Mouse (Mus musculus) mesoderm, embryonic 11.5 days (tissue): ENCODE results near the gene Prmt7.
"Not testable (repeated sequence)": the region's sequence is repeated elsewhere in the genome, so short reads cannot be mapped to it uniquely, and the experiment has no call there.

Experiments
- DNase-seq: peaks from one replicate; pipeline ENCODE4 v3.0.0-alpha.2; 2012; ENCODE audit warnings: low read depth, low spot score

Prmt7 gene

DNA sequence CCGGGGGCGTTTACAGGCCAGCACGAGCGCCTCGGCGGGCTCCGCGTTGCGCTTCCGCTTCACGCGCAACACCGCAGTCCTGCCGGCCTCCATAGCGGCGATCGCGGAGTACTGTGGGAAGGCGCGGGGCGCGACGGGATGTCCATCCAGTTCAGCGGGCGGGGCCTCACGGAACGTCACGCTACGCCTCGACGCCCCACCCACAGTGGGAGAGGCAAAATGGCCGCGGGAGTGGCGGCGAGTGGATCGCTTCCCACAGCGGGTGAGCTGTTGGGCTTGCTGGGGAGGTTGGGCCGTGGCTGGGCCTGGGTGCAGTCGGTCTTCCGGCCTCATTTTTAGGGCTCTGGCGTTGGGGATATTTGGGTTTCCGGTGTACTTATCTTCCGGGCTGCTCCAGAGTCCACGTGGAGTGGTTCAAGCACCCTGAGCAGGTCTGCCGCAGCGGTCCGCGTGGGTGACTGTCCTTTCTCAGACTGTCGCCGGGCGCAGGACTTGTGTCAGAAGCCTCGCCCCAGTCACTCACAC lies at the start of gene Prmt7, which contains the start of gene Slc7a6os:
Gene Prmt7 (plus strand): TSS at position 116 of the 525 bp plus-strand sequence.
Gene Slc7a6os (minus strand): TSS at position 115 of the 525 bp plus-strand sequence.
- DNase-seq, result peak; percentile 95

DNA sequence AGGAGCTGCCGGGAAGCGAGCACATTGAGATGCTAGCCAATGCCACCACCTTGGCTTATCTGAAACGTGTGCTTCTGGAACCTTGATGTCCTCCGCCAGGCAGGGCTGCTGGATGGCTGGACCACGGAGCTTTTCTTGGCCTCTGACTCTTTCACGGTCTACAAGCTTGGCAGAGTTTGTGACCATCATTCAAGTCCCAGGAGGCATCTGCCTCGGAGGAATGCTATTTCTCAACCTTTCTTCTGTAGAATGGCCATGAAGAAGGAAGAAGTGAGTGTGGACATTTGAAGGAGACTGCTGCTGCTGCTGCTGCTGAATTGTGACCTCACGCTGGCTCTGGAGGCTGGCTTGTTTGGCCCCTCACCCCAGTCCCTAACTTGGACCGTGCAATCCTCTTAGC lies 47.5 kb upstream of the Prmt7 start:
- no peak for DNase-seq

DNA sequence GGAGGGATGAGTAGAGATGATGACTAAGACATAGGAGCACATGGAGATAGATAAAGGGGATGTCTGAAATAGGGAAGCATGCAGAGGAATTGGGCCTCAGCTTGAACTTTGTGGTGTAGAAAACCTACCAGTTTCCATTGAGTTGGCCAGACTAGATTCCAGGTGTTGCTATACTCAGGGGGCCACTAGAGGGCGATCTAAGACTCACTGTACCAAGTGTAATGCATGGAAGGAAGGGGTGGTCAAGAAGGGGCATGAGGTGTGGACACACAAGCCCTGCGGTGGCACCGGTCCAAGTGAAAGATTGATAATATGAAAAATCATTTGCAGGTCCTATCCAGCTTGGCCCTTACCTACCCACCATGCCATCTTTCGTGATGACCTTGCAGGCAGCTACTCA lies 45.3 kb upstream of the Prmt7 start:
- DNase-seq, result peak; percentile 71

DNA sequence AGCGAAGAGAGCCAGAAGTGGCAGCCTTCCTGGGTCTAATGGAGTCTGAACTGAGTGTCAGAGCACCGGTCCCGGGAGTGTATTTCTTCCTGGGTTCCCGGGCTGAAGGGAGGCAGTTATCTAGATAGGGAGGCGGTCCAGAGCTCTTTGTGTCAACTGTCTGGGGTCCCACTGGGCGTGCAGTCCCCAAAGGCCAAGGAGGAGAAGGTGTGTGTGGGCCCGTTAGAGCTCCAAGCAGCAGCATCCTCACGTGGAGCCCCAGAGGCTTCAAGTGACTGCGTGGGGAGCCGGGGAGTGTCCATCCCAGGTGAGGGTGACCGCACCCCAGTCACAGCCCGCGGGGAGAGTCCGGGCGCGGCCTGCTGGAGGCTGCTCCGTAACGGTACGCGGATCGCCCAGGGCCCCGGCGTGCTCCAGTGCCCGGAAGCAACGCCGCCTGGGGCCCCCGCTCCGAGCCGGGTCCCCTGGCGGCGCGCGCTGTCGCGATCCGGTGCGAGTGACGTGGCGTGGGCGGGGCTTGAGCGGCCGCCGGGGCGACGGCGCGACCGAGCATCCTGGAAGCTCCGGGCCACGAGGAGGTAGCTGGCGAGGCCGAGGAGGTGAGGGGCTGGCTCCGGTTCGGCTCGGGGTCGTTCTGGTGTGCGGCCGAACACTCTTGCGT lies 42.2 kb upstream of the Prmt7 start, which contains the start of gene Slc7a6:
Gene Slc7a6 (plus strand): TSS at position 502 of the 661 bp plus-strand sequence.
- DNase-seq, result peak; percentile 85

DNA sequence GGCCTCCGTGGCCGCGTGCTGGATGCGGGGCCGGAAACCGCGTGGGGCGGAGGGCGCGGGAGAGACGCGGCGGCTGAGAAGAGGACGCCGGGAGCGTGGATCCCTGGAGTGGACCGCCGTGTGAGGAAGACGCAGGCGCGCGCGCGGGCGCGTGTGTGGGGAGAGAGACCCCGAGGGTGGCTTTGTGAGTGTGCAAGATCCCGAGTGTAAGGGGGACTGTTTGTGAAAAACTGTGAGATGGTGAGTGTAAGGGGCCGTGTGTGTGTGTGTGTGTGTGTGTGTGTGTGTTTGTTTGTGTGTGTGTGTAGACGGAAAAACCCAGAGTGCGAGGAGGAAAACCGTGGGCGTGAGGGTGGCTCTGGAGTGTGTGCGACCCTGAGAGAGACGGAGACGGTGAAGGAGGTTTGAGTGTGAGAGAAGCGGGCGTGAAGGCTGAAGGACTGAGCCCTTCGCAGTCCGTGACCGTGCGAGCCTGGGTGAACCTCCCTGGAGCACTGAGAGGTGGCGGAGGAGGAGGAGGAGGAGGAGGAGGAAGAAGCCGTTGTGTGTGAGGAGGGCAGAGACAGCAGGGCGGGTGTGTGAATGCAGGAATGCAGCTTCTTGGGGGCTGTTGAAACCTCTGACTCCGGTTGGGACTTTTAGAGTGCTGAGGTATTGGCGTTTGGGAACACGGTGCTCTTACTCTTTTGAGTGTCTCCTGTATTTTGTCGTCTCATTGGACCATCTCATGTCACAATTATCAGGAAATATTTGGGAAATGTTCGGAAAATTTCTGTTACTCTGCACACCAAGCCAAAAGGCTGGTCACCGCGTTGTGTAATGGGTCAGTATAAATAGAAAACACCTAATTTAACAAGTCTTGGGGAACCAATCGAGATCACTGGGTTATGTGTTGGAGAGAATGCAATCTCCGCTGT lies 41.5 kb upstream of the Prmt7 start:
- peak; percentile 54 for DNase-seq

DNA sequence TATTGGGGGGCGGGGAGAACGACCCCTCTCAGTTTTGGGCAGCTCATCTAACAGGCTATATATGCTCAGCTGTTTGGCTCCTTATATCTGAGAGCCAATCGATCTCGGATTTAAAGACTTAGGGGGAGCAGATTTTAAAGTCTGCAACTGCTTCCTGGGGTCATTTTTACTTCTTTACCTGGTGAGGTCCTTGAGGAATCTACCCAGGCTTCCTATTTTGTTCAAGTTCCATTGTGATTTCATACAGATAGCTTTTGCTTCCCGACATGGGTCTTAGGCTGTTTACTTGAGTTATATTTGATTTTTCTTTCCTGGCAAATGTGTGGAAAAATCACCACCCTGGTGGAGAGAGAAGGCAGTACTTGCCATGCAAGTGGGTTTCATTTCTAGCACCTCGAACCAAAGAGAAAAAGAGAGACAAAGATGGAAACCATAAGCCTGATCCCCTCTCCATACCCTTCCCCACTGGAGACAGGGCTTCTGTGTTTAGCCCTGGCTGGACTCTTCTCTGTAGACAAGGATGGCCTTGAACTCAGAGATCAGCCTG lies 40.7 kb upstream of the Prmt7 start:
- DNase-seq, result peak; percentile 22

DNA sequence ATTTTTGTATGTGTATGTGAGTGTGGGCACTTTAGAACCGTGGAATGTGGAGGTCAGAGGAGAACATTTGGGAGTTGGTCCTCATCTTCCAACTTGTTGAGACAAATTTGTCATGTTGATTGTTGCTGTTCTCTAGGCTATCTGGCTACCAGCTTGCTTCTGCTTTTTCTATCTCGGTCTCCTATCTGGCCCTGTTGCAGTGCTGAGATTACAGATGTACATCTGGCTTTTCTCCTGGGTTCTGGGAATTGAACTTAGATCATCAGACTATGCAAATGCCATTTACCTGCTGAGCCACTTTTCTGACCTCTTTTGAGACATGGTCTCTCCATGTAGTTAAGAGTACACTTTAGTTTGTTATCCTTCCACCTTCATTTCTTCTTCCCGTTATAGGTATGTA lies 37.2 kb upstream of the Prmt7 start:
- no peak for DNase-seq

DNA sequence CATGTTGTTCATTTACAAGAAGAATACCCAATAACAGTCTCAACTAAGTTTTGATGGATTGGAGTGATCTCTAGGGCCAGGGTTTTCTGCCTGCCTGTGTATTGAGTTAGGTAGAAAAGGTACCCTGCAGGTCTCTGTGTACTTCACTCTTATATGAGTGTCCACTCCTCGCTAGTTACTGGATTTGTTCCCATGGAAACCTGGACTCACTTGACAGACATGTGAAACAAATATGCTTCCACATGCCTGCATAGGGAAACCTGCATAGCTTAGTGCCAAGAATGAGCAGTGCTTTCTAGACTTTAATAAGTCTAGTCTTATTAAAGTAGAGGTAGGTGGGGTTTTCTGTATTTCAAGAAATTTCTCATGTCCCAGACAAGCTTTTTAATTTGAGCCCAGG lies 33.8 kb upstream of the Prmt7 start:
- peak; percentile 6 for DNase-seq

DNA sequence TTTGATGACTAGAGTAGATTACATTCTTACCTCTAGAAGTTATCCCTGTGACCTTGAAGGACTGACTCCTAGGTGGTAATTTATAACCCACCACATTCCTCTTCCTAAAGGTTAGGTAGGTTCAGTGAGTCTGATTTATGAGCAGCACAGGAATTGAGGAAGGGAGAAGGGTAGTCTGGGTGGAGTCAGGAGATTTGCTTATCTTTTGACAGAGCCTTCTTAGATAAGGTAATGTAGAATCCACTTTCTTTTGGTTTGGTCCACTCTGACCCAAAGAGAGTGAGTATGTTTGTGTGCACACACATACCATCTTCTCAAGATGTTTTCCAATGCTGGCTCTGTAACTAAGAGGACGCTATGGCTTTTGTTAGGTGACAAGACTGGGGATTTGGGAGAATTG lies 33.1 kb upstream of the Prmt7 start:
- peak; percentile 23 for DNase-seq

DNA sequence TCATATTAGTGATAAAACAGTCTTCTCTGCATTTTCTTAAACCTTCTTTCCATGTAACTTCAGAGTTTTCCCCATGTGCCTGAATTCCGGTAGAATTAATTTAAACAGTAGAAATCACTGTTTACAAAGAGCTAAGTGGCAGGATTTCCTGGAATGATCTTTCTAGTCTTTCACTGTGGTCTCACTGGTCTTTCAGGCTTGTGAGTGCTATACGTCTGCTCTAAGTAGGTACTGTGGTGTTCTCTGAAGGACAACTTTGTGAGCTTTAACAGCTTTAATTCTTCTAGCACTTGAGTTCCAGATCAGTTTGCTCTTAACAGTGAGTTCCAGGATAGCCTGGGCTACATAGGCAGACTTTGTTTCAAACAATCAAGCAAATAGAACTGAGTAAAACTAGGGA lies 32.3 kb upstream of the Prmt7 start:
- DNase-seq, result no peak

DNA sequence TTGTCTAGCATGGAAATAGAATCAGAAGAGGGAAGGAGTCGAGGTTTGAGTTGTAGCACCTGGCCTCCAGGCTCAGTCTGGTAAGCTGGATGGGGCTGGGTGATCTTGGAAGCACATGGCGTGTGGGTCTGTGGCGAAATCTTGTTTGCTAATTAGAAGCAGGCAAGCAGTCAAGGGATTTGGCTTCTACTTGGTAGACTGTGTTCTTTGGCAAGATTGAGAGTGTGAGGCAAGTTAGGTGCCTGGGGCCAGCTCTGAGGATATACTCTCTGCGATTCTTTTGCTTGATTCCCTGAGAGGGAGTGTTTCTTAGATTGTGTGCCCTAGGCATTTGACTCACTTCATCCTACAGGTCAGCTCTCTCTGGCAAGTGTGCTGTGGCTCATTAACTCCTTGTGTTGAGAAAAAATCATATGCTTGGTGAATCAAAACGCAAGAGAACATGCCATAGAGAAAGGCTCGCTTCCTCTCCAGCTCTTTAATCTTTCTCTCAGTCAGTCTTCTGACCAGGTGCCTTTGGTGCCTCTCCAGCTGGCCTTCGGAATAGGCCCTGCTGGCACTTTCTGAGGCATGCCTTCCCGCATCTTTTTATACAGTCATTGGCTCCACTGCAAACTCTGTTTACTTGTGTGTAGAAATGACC lies 25.0 kb upstream of the Prmt7 start:
- DNase-seq, result no peak

DNA sequence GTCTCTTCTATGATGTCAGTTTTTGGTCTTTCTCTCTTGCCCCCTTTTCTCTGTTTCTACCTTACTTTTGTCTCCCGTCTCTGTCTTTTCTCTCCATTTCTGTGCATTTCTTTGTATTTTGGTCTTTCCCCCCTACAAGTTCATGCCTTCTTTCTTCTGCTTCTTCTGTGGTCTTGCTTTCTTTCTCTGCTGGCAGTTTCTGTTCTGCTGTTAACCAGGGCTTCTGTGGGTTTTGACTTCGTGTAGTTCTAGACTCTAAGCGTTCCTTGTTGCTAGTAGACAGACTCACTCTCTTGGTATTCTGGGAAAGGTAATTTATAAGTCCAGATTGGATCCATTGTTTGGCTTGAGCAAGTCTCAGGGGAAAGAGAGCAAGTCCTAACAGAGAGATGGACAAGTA lies 24.3 kb upstream of the Prmt7 start:
- no peak for DNase-seq

DNA sequence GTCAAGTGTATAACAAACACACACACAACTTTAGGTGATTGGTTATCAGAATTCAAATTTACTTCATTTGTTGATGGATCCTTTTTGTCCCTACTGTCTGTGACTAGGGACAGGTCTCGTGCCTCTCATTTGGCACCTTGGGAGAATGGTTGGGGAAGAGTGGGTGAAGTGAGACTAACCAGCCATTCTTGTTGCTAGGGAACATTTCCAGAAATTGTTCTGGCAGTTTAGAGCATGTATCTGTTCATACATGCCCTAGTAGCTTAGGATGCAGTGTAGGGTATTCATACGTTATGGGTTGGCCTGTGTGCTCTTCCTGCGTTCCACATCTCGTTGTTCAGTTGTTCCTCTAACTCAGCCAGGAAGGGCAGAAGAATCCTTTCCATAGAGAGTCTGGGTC lies 21.6 kb upstream of the Prmt7 start:
- no peak for DNase-seq

DNA sequence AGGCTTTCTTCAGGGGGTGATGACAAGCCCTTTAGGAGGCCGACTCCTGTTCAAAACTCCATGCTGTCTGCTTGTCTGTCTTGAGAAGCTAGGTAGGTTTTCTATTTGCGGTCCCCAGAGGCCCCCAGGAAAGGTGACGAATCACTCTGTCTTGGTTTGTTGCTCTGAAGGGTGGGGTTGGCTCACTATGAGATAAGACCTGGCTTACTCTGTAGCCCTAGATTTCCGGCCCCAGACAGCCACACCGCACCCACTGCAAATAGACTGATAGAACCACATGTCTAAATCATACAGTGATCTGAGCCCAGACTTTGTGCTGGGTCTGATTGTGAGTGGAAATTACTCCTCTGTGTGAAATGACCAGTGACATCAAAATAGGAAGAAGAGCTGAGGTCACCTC lies 19.1 kb upstream of the Prmt7 start:
- no peak for DNase-seq

DNA sequence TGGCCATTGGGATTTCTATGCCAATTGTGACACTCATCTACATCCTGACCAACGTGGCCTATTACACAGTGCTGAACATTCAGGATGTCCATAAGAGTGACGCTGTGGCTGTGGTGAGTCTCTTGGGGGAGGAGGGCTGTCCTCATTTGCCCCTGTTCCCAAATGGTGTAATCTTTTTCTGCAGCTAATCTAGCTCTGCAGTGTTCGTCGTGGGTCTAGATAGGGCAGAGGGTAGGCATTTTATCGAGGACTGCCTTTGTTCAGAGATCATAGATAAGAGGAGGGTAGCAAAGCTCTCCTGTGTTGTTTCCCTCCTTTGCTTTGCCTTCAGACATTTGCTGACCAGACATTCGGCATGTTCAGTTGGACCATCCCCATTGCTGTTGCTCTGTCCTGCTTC lies 17.6 kb upstream of the Prmt7 start:
- DNase-seq, result no peak

DNA sequence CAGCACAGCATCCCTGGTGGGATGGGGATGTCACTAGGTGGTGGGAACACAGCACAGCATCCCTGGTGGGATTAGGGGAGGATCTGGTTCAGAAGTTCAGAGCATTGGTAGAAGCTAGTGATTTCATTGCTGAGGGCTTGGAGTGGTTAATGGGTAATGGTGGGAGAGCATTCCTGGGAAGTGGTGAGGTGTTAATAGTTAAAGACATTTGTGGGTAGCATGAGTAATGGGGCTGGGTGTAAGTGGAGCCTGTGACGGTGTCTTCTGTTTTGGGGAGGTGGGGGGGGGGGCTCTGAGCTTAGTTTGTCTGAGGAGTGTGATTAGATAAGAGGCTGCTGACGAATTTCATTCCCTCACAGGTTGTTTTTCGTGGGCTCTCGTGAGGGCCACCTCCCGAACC lies 16.7 kb upstream of the Prmt7 start:
- no peak for DNase-seq

DNA sequence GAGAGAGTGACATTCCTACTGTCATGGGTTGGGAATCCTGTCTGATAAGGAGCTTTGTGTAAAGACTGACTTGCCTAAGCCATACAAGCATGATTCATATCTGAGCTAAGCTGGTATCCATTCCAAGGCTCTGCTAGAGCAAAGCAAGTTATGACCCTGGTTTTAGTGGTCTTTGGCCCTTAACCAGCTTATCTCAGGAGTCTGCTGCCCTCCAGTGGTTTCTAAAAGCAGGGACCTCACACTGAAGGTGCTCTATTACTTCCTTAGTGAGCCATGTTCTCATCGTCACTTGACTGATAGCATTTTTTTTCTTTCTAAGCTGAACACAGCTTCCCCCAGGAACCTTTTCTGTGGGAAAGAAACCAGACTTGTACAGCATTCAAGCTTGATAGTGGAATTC lies 12.0 kb upstream of the Prmt7 start:
- peak; percentile 48 for DNase-seq

DNA sequence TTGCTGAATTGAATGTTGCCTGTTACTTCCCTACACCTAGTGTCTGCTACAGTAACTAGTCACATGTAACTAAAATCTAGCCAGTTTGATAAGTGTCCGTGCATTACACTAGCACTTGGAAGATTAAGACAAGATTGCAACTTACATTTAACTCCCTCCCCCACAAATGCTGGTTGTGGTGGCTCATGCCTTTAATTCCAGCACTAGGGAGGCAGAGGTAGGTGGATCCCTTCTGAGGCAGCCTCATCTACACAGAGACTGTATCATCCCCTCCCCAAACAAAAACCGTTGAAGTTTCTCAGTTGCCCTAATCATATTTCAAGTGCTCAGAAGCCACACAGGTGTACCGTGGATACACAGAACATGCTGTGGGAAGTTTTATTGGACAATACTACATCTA lies 11.1 kb upstream of the Prmt7 start:
- not testable (repeated sequence) for DNase-seq

DNA sequence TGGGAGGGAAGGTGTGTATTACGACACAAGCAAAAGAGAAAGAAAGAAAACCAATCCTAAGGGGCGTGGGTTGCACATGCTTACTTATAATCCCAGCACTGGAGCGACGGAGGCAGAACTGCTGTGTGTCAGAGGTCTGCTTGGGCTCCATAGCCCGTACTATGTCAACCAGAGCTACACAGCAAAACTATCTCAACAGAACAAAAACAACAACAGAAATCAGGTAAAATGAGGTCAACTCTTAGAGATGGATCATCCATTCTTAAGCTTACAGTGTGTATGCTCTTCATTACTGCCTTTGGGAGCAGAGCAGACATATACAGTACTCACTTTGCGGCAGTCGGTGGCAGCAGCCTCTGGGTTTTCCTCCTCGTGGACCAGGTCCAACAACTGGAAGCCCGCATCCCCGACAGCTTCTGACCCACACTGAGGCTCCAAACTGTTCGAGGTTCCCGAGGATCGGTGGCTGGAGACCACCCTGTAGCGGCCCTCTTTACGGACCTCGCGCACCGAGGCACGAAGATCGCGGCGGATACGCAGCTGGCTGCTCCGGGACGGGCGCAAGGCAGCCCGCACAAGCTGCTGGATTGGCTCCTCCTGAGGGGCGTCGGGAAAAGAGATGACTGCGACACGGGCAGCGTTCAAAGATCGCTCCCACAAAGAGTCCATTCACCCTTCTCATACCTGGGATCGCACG lies 553 bp upstream of the Prmt7 start:
- DNase-seq, result peak; percentile 6

DNA sequence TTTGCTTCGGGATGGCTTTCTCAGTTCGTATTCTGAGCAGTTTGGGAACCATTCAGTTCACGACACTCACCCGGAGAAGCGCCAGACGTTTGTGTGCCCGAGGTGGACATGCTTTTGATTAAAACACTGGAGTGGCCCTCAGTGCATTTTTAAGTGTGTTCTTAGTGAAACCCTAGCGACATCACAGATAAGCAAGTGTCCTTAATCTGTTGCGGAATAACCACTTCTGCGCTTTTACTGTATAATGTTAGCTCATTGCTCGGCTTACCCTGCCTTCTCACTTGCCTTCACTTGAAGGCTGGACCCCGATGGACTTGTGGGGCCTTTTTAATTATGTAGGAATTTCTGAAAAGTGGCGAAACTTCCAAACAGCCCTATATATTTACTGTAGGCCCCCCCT lies 685 bp downstream of the Prmt7 start:
- DNase-seq, result no peak

DNA sequence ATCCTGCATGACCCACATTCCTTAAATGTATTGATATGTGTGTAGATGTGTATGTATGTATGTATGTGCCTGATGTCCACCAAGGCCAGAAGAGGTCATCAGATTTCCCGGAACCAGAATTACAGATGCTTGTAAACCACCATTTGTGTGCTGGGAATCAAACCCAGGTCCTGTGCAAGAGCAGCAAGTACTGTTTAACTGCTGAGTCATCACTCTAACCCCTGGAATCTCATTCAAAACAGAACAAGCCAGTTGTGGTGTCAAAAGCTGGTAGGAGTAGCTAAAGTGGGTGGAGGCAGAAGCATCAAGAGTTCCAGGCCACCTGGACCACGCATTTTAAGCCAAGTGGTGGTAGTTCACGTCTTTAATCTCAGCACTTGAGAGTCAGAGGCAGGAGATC lies 3.2 kb downstream of the Prmt7 start:
- DNase-seq, result no peak
